Mouse (Mus musculus) right cerebral cortex, postnatal 4 days (tissue): ENCODE measurements around the gene Gpr31b.
"Not testable (repeated sequence)": the region's sequence is repeated elsewhere in the genome, so short reads cannot be mapped to it uniquely, and the experiment has no call there.

ENCODE experiments used
- DNase-seq: peaks from one replicate; pipeline ENCODE4 v3.0.0-alpha.2; 2022

Gpr31b gene

GRCm38 (mm10) chr17:13052124-13052813, at the start of gene Gpr31b:
Gene Gpr31b (minus strand): TSS chr17:13052296.
- not testable (repeated sequence) for DNase-seq

- DNase-seq = not testable (repeated sequence)
Measured at GRCm38 (mm10) chr17:13092960-13093359, 40.9 kb upstream of the Gpr31b start.

DNA sequence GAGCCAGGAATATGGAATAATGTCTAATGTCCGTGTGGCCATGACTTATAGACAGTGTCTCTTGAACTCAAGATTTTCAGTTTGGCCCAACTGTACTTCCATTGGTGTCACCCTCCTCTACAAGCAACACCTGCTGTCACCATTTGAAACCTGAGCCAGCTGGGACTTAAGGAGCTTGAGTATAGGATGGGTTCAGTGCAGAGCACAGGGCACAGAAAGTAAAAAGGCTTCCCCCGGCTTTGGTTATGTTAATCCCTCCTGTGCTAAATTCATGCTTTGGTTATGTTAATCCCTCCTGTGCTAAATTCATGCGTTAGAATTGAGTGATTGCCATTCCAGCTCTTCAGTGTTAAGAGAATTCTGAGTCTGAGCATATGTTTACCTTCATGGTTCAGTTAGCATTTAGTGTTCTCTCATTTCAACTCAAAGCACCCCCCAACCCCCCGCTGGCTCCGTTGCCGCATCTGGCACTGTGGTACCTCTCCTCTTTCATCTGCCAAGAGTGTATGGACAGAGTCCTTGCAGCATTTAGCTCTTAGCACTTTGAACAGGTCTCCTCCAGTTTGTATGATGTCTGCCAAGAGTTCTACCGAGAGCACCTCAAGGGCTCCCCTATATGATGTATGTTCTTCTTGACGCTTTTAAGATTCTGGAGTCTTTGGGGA, 40.1 kb upstream of the Gpr31b start:
- not testable (repeated sequence) for DNase-seq

GRCm38 (mm10) chr17:13091510-13091909, 39.4 kb upstream of the Gpr31b start:
- not testable (repeated sequence) for DNase-seq

DNA sequence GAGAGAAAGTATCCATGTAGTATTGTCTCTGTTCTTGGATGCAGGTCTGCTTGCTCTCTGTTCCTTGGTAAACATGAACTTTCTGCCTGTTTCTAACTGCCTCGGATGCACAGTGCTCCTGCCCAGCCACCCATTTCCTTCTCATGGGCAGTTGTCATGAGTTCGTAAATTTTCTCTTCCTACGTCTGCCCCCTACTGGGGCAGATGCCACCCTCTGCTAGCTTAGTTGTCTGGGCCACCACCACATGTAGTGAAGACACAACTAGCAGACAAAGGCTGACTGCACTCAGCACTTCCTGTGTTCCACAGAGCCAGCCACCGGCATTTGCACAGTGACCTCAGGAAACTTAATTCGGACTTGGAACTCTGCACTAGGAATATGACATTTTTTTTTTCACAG, 17.1 kb upstream of the Gpr31b start:
- not testable (repeated sequence) for DNase-seq

- not testable (repeated sequence) for DNase-seq
Measured at GRCm38 (mm10) chr17:13067864-13068385, 15.8 kb upstream of the Gpr31b start.

GRCm38 (mm10) chr17:13062882-13063281, 10.8 kb upstream of the Gpr31b start:
- DNase-seq = not testable (repeated sequence)

GRCm38 (mm10) chr17:13060804-13061203, 8.7 kb upstream of the Gpr31b start, which contains the start of gene Tcp10b:
Gene Tcp10b (plus strand): TSS chr17:13061104.
- not testable (repeated sequence) for DNase-seq

DNA sequence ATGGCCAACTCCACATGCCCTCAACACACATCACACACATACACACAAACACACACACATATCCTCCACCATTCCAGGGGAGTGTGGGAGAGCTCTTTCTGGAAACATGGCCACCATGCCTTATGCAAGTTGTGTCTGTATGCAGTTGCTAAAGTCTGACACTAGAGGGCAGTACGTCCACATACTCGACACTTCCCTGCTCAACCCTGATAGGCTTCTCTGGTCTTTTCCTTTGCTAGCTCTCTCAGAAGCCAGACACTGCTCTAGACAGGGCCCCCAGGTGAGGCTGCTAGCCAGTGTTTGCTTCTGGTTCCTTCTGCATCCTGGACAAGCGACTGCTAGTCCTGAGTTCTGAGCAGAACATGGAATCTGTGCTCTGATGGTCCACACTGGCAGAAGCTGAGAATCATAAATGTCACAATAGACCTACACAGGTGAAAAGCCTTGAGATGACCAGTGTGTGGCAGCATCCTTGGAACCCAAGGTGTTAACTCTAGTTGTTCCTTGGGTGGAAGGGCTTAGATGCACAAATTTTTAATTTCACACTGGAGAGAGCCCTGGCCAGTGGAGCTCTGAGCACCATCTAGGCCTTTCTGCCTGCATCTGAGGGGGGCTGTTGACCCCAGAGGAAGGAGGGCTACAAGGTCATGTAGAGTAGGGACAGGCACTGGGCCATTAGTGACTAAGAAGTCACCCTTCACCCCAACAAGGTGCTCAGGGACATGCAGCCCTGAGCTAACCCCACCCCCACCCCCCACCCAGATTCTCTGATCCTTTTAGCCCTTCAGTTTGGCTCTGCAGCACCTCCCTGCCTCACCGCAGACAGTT, 8.0 kb downstream of the Gpr31b start:
- DNase-seq = peak; percentile 27

GRCm38 (mm10) chr17:13036627-13037192, 15.4 kb downstream of the Gpr31b start:
- not testable (repeated sequence) for DNase-seq

- DNase-seq = no peak
Measured at GRCm38 (mm10) chr17:13013316-13013715, 38.8 kb downstream of the Gpr31b start.

DNA sequence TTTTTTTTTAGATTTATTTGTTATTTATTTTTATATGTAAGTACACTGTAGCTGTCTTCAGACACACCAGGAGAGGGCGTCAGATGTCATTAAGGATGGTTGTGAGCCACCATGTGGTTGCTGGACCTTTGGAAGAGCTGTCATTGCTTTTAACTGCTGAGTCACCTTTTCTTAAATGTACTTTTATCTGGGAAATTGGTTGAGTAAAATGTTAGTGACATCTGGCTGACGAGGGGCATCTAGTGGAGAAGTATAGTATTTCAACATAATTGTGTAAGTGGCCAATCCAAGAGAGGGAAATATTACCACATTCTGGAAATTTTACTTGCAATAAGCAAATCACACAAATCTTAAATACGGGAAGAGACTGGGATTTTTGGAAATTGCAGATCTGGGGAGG, 42.2 kb downstream of the Gpr31b start:
- no peak for DNase-seq

GRCm38 (mm10) chr17:13008528-13008927, 43.6 kb downstream of the Gpr31b start:
- peak; percentile 18 for DNase-seq

GRCm38 (mm10) chr17:13007730-13008425, 44.2 kb downstream of the Gpr31b start:
- DNase-seq = peak; percentile 94

GRCm38 (mm10) chr17:13006984-13007383, 45.1 kb downstream of the Gpr31b start:
- DNase-seq = no peak

- DNase-seq = not testable (repeated sequence)
Measured at GRCm38 (mm10) chr17:13006546-13006945, 45.5 kb downstream of the Gpr31b start, which contains the start of gene Sod2. Gene Sod2 (plus strand): TSS chr17:13006846.

DNA sequence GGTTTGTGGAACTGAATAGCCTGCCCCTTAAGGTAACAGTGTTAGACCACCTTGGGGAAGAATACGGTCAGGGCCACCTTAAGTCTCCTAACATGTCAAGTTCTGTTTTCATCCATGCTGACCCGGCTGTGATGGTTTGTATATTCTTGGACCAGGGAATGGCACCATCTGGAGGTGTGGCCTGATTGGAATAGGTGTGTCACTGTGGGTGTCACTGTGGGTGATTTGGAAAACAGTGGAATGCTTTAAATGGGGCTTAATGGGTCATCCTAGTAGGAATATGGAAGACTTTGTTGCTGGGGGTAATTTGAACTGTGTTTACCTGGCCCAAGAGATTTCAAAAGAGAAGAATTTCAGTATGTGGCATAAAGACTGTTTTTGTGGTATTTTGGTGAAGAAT, 47.7 kb downstream of the Gpr31b start:
- not testable (repeated sequence) for DNase-seq

DNA sequence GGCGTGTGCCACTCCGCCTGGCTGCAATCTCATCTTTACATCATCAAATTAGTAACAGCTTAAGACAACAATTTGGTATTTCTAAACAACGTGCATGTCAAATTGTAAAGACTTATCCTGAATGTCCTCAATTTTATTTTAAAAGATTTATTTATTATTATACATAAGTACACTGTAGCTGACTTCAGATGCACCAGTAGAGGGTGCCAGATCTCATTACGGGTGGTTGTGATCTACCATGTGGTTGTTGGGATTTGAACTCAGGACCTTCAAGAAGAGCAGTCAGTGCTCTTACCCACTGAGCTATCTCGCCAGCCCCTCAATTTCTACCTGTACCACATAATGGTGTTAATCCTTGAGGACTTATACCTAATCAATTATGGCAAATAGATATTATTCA, 49.9 kb downstream of the Gpr31b start:
- not testable (repeated sequence) for DNase-seq
